In the genomic region with DNA sequence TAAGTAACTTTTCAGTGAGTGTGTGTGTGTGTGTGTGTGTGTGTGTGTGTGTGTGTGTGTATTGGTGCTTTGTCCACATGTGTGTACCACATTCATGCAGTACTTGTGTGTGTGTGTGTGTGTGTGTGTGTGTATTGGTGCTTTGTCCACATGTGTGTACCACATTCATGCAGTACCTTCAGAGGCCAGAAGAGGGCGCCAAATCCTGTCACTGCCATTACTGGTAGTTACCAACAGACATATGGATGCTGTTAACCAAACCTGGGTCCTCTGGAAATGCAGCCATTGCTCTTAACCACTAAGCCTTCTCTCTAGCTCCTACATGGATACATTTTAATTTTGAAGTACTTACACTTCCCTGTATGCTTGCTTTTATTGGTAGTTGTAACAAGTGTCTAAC, we compare ENCODE assay signal across 13 mouse cellular contexts. TPM values are rescaled to one million over a fixed set of nuclear protein-coding genes. Genes with fewer than 3 reads are reported as not detected.
DNase-seq lines count a peak whose midpoint lies in the region; TF ChIP-seq lines count a peak whose summit lies in the region.
"Not testable (repeated sequence)": the region's sequence is repeated elsewhere in the genome, so short reads cannot be mapped to it uniquely, and the experiment has no call there.
"Had no signal": no experiment of that assay in that cellular context is flagged by ENCODE, and none has a peak within 500 bp of the region (broad histone marks: within the 10 kb centered on the region; RNA-seq: fewer than 3 reads in every experiment).

No protein-coding gene starts in this region.

- H3K27ac ChIP-seq in gastrocnemius, adult 2 months: peak overlapping the region; percentile 3; the same call in 1 of the 2 replicates
- not testable (repeated sequence) for H3K27ac ChIP-seq in liver, adult 2 months (replicated peaks; ENCODE audit: insufficient read depth, low read depth, low read length)

- intact Hi-C loops in gastrocnemius, adult 2 months (cut with DNase I): not testable (repeated sequence)

- TF ChIP-seq CTCF in gastrocnemius, adult 2 months (IDR thresholded peaks at IDR 0.05): peak; percentile 66
- TF ChIP-seq CTCF in liver, adult 2 months (IDR thresholded peaks at IDR 0.05; ENCODE audit: low read depth, low read length): 0 out of 2 replicates have a peak, but pooled peaks have one; percentile 33

- H3K4me1 ChIP-seq in liver, adult 2 months (ENCODE audit: control insufficient read depth, insufficient read depth, low read length): not testable (repeated sequence)

- H3K27me3 ChIP-seq in liver, adult 2 months (ENCODE audit: control insufficient read depth, insufficient read depth, low read length): not testable (repeated sequence)

- TF ChIP-seq POLR2A in liver, adult 2 months (IDR thresholded peaks at IDR 0.05; ENCODE audit: extremely low read depth, insufficient read depth, low read length): not testable (repeated sequence)

- WGBS in liver, adult 2 months: 27% methylated on average over 1 of the region's 1 CpGs

- peaks cover 54% of the 10 kb centered on the region for H3K36me3 ChIP-seq in liver, adult 2 months (ENCODE audit: control insufficient read depth, insufficient read depth, low read length)

- H3K4me3 ChIP-seq in gastrocnemius, adult 2 months; liver, adult 2 months (ENCODE audit: insufficient read depth, low read depth, low read length): not testable (repeated sequence)

- DNase-seq in 3T3-L1 (ENCODE audit: low read depth, low spot score) (peak; percentile 47), MN1 (ENCODE audit: low spot score) (peak; percentile 38)
- DNase-seq in cerebellum, adult 18-20 months: peak; percentile 17 to 28
- peak; percentile 55 for DNase-seq in gastrocnemius, adult 2 months
- DNase-seq in kidney, adult 18-20 months: peak; percentile 47
- not testable (repeated sequence) for DNase-seq in liver, adult 2 months (ENCODE audit: extremely low read depth, low read depth, low spot score)
- DNase-seq in naive thymus-derived CD4-positive, alpha-beta T cell, adult 2 months (ENCODE audit: low read depth): peak; percentile 74
- peak; percentile 50 for DNase-seq in testis, postnatal 14 days (ENCODE audit: low spot score)

- H3K79me2 ChIP-seq in liver, adult 2 months (ENCODE audit: control insufficient read depth, insufficient read depth, low read length): not testable (repeated sequence)

- H3K9ac ChIP-seq in liver, adult 2 months (ENCODE audit: low read depth, low read length): not testable (repeated sequence)

RNA-seq across cellular contexts. Expression of gene Ifngr1, which starts 9.8 kb away (rescaled TPM):
- 10 to 100 TPM; 25.4 to 31.8 TPM for total RNA-seq in gastrocnemius, adult 2 months (2021)
- 16.8 and 18.6 TPM in 2 replicates for total RNA-seq in liver, adult 2 months (2014; rRNA removed)
- 7.1 and 9.0 TPM in 2 replicates for polyA plus RNA-seq in liver, adult 2 months (2012; rRNA removed)

RNA-seq across cellular contexts. Expression of gene Il22ra2, which starts 20.3 kb away (rescaled TPM):
- not detected for total RNA-seq in gastrocnemius, adult 2 months (2021)
- not detected in 2 replicates for total RNA-seq in liver, adult 2 months (2014; rRNA removed)
- polyA plus RNA-seq in liver, adult 2 months (2012; rRNA removed): not detected in 2 replicates
- total RNA-seq: adrenal gland, postnatal 4 days; left cerebral cortex, postnatal 25 days had no signal
- polyA plus RNA-seq: forebrain, embryonic 12.5 days; hindbrain, embryonic 13.5 days; macrophage had no signal
